Mouse (Mus musculus): Measurements from ENCODE around the gene 2310007B03Rik.
A peak's percentile ranks its signal among the peaks of the same experiment; 100 is the strongest.

The 2310007B03Rik gene

GRCm38 (mm10) chr1:93159566-93160500 is 915 bp downstream of the 2310007B03Rik start:
- peak; percentile 73 for DNase-seq

- no peak for DNase-seq
Observed at GRCm38 (mm10) chr1:93158916-93159315, 1.8 kb downstream of the 2310007B03Rik start.

GRCm38 (mm10) chr1:93157566-93157965 is 3.2 kb downstream of the 2310007B03Rik start:
- peak; percentile 62 for DNase-seq

- no peak for DNase-seq
Observed at GRCm38 (mm10) chr1:93150907-93151661, 9.7 kb downstream of the 2310007B03Rik start.

- no peak for DNase-seq
Observed at GRCm38 (mm10) chr1:93144176-93144575, 16.6 kb downstream of the 2310007B03Rik start.

GRCm38 (mm10) chr1:93142871-93143270 is 17.9 kb downstream of the 2310007B03Rik start:
- no peak for DNase-seq

- DNase-seq, result no peak
Observed at GRCm38 (mm10) chr1:93139713-93140112, 21.0 kb downstream of the 2310007B03Rik start.

- no peak for DNase-seq
Observed at GRCm38 (mm10) chr1:93138534-93138933, 22.2 kb downstream of the 2310007B03Rik start.

- no peak for DNase-seq
Observed at GRCm38 (mm10) chr1:93135036-93135526, 25.7 kb downstream of the 2310007B03Rik start, which contains the start of gene Agxt. Gene Agxt (plus strand): TSS chr1:93135240.

GRCm38 (mm10) chr1:93132676-93133075 is 28.1 kb downstream of the 2310007B03Rik start:
- DNase-seq, result no peak

GRCm38 (mm10) chr1:93130242-93130983 is 30.3 kb downstream of the 2310007B03Rik start:
- DNase-seq, result peak; percentile 64

GRCm38 (mm10) chr1:93128710-93129349 is 31.9 kb downstream of the 2310007B03Rik start:
- peak; percentile 73 for DNase-seq

- DNase-seq, result no peak
Observed at GRCm38 (mm10) chr1:93128209-93128608, 32.5 kb downstream of the 2310007B03Rik start.

- DNase-seq, result no peak
Observed at GRCm38 (mm10) chr1:93125256-93125655, 35.5 kb downstream of the 2310007B03Rik start.

- DNase-seq, result no peak
Observed at GRCm38 (mm10) chr1:93124066-93124465, 36.7 kb downstream of the 2310007B03Rik start.

GRCm38 (mm10) chr1:93123179-93123854 is 37.4 kb downstream of the 2310007B03Rik start:
- no peak for DNase-seq

GRCm38 (mm10) chr1:93118816-93119215 is 41.9 kb downstream of the 2310007B03Rik start:
- no peak for DNase-seq

- DNase-seq, result no peak
Observed at GRCm38 (mm10) chr1:93115471-93115870, 45.3 kb downstream of the 2310007B03Rik start.

GRCm38 (mm10) chr1:93114713-93115463 is 45.9 kb downstream of the 2310007B03Rik start:
- DNase-seq, result peak; percentile 54

GRCm38 (mm10) chr1:93102700-93103099 is 58.0 kb downstream of the 2310007B03Rik start:
- DNase-seq, result no peak

GRCm38 (mm10) chr1:93101571-93102061 is 59.1 kb downstream of the 2310007B03Rik start, which contains the start of gene Kif1a:
Gene Kif1a (minus strand): TSS chr1:93101951.
- no peak for DNase-seq
